Mouse (Mus musculus): Measurements from ENCODE around the gene Cd5l.
"Not testable (repeated sequence)": the region's sequence is repeated elsewhere in the genome, so short reads cannot be mapped to it uniquely, and the experiment has no call there.

The Cd5l gene

DNA sequence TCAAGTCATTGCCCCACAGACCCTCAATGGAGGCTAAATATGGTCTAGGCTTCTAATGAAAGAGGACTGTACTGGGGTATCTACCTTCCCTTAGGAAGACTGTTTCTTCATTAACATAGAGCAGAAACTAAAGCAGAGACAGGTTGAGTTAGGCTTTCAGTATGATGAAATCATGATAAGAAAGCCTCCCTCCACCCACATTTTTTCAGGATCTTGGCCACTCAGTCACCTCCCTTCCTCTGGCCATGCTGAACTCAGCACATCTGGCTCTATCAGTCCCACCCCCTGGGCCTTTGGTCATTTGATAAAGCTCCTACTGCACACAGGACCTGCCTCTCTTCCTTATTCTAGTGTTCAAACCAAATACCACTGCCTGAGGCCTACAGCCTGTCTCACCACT is at the start of gene Cd5l:
Cd5l (plus strand) TSS at position 301 of the 400 bp plus-strand sequence.
- DNase-seq (ENCODE audit: low spot score) = no peak

DNA sequence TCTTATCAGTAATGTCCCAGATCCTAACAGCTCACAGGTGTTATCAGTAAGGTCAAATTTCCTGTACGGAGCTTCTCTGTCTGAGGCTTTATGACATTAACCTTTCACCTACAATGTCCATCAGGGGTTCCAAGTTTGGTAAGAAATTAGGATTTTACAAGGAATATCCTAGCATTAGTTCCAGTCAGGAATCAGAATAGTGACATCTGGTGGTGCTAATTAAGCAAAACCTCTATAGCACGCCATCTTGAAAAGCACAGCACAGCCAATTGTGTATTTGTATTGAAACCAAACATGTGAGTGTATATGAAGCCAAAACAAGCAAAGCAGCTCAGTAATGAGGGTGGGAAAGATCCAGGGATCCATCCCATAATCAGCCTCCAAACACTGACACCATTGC is 47.8 kb upstream of the Cd5l start:
- DNase-seq (ENCODE audit: low spot score) = no peak

- no peak for DNase-seq (ENCODE audit: low spot score)
These were observed 35.1 kb upstream of the Cd5l start for GRCm38 (mm10) chr3:87322557-87322956.

DNA sequence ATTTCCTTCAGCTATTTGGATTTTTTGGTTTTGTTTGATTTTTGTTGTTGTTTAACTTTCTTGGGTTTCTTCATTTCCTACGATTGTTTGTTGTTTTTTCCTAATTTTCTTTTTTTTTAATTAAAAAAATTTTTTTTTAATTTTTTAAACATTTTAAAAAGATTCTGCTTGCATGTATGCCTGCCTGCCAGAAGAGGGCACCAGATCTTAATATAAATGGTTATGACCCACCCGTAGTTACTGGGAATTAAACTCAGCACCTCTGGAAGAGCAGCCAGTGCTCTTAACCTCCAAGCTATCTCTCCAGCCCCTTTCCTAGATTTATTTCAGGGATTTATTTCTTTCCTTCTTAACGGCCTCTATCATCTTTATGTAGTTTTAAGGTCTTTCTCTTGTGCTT is 33.9 kb upstream of the Cd5l start:
- DNase-seq (ENCODE audit: low spot score) = no peak

DNA sequence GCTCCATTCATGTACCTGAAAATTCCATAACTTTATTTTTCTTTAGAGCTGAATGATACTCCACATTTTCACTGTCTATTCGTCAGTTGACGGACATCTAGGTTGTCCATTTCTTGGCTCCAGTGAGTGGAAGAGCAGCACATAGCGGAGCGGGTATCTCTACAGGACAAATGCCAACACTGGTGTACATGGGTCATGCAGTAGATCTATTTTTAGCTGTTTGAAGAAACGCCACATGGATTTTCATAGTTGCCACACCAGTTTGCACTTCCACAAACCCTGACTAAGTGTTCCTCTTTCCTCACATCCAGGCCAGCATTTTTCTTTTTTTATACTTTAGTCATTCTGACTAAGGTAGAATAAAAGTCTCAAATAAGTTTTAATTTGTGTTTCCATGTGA is 19.8 kb upstream of the Cd5l start:
- DNase-seq (ENCODE audit: low spot score) = no peak

DNA sequence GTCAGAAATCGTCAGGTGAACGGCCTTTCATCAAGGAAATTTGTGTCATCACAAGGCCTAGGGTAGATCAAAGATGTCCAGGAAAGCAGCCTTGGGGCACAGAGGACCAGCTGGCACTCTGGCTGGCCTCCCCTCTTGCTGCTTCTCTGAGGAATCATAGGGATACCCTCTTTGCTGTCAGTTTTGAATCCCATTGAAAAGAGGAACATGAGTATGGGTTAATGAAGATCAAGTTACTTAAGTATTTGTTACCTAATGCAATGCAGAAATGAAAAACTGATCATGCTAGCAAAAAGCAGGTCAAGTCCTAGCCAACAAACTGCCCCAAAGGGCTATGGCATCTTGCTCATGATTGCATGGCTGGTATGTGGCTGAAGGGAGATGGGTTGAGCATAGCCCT is 6.7 kb upstream of the Cd5l start:
- DNase-seq (ENCODE audit: low spot score) = not testable (repeated sequence)

- no peak for DNase-seq (ENCODE audit: low spot score)
These were observed 1.5 kb downstream of the Cd5l start for GRCm38 (mm10) chr3:87359215-87359614.

- DNase-seq (ENCODE audit: low spot score) = no peak
These were observed 2.8 kb downstream of the Cd5l start for GRCm38 (mm10) chr3:87360466-87360865.

DNA sequence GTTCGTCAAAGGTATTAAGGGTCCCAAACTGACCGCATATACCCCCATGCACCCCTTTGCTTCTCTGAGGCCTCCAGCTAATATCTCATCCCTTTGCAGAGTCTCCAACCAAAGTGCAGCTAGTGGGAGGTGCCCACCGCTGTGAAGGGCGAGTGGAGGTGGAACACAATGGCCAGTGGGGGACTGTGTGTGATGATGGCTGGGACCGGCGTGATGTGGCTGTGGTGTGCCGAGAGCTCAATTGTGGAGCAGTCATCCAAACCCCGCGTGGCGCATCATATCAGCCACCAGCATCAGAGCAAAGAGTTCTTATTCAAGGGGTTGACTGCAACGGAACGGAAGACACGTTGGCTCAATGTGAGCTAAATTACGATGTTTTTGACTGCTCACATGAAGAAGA is 8.0 kb downstream of the Cd5l start:
- no peak for DNase-seq (ENCODE audit: low spot score)

- DNase-seq (ENCODE audit: low spot score) = no peak
These were observed 9.8 kb downstream of the Cd5l start for GRCm38 (mm10) chr3:87367511-87367910.

DNA sequence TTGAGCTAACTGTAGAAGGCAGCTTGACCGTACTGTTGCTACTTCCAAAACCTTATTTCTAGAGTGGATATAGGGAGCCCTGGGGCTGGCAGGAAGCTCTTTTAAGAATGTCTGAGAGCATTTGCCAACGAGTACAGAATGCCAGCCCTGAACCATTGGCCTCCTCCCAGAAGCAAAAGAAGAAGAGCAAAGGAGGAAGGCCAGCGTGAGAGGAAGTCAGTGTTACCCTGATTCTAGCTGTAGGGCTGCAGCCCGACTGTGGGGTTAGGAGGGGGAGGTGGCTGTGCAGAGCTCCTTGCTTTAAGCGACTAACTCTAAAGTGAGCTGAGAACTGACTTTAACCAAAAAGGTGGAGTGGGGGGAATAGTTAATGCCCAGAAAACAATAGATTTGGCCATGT is 11.5 kb downstream of the Cd5l start:
- DNase-seq (ENCODE audit: low spot score) = no peak

DNA sequence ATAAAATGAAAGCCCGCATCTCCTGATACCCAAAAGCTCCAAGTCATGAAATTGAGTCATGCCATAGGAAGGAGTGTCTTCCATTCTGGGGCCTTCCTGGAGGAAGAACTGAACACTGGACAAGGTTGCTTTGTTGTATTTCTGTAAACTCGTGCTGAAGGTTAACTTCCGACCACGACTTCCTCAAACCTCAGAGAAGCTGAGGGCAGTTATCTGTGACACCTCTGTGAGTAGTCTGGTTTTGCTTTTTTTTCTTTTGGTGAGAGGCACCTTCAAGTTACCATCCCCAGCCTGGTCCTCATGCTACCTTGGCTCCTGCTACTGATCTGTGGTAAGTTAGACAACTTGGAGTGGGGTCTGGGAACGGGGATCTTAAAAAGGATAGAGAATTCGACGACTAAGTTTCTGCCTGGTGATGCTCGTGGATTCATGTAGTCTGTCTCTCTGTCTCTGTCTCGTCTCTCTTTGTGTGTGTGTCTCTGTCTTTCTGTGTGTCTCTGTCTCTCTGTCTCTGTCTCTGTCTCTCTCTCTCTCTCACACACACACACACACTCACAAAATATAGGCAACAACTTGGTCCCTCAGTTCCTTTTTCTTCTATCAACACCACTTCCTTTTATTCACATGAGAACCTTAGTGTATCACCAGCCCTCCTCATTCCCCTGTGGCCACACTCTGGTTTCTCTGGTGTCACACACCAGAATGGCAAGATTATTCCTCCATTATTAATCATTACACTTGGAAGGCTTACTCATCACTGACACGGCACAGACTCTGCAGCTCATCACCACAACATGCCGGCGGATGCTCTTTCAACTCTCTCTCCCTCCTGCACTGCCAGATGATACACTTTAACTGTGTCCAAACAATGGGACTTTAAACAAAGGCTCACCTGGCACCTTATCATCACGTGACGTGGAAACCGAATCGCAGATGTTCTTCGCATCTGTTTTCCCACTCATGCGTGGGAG is 18.8 kb downstream of the Cd5l start, which contains the start of gene Fcrl1:
Fcrl1 (plus strand) TSS at position 193 of the 971 bp plus-strand sequence.
- peak; percentile 13 for DNase-seq (ENCODE audit: low spot score)

DNA sequence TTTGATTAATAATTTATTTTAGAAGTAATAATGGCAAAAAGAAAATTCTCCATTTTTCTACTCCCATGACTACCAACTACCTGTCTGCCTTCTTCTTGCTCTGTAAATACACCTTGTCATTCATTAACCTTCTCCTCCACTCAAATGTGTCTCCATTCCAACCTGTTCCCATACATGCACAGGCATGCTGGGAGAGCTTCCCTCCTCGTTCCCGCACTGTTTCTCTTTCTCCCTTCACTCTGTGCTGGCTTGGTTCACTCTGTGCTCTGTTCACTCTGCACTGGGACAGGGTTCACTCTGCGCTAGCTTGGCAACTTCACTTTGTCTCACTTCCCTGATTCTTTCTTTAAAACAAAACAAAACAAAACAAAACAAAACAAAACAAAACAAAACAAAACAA is 19.5 kb downstream of the Cd5l start:
- DNase-seq (ENCODE audit: low spot score) = no peak

- no peak for DNase-seq (ENCODE audit: low spot score)
These were observed 20.0 kb downstream of the Cd5l start for GRCm38 (mm10) chr3:87377719-87378118.

DNA sequence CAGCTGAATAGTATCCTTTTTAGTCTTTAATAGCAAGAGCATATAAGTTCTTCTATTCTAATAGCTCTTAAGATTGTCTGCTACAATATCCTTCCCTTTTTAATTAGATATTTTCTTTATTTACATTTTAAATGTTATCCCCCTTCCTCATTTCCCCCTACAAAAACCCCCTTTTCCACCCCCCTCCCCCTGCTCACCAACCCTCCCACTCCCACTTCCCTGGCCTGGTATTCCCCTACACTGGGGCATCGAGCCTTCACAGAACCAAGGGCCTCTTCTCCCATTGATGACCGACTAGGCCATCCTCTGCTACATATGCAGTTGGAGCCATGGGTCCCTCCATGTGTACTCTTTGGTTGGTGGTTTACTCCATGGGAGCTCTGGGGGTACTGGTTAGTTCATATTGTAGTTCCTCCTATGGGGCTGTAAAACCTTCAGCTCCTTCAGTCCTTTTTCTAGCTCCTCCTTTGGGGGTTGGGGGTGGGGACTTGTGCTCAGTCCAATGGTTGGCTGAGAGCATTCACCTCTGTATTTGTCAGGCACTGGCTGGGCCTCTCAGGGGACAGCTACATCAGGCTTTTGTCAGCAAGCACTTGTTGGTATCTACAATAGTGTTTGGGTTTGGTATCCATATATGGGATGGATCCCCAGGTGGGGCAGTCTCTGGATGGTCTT is 22.1 kb downstream of the Cd5l start:
- not testable (repeated sequence) for DNase-seq (ENCODE audit: low spot score)

DNA sequence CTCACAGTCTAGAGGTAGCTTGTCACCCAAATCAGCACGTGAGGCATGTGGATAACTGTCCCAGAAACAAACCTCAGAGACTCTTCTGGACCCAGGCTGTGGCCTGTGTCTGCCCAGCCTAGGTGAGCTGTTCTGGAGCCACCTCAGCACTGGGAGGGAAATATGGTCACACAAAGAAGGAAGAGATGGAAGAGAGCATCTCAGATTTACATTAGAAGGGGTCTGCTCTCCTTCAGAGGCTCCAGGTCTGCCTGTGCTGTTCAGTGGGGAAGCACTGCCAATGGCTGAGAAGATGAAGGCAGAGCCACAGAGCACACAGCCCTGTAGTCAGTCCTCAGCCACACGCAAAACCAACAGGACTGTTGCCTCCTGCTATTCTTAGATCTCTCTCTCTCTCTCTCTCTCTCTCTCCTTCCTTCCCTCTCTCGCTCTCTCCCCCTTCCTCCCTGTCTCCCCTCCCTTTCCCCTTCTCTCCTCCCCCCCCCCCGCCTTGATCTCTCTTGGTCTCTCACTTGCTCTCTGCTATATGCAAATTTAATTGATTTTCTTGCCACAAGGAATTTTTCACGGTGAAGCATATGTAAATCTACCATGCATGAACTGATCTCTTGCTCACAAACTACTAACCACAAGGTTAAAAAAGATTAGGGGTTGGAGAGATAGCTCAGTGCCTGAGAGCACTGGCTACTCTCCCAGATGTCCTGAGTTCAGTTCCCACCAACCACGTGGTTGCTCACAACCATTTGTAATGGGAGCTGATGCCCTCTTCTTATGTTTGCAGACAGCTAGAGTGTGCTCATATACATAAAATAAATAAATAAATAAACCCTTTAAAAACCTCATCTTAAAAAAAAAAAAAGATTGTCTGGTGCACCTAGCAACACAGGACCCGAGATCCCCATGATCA is 24.4 kb downstream of the Cd5l start:
- no peak for DNase-seq (ENCODE audit: low spot score)

DNA sequence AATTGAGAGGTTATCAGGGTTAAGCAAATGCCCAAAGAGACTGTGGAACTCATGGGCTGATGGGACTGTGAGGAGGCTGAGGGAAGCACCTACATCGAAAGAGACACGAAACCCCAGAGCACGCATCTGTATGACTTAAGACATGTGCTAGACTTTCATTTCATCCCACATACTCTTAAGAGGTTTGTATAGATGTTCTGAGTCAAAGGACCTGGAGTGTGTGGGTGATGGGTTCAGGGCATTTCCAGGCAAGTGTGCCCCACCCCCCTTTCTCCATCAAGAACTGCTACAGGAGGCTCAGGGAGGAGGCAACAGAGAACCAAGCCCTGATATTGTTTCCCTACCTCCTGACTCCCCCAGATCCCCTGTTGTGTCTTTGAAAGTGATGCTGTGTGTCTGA is 25.6 kb downstream of the Cd5l start:
- DNase-seq (ENCODE audit: low spot score) = no peak

- no peak for DNase-seq (ENCODE audit: low spot score)
These were observed 27.4 kb downstream of the Cd5l start for GRCm38 (mm10) chr3:87385105-87385504.

DNA sequence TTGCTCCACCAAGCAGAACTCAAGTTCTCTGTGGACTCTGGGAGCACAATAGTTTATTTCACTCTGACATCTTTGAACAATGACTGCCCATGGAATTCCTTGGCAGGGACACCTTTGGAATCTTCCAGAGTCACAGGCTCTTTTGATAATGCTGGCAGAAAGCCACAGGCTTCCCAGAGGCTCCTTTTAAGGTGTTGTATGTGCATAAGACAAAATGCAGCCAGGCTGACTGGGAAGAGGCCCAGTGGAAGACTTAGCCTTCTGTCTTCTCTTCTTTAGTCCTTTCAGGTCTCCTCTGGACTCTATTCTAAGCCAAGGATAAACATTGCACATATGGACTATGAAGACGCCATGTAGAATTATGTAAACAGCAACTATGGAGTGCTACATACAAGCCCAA is 33.3 kb downstream of the Cd5l start:
- no peak for DNase-seq (ENCODE audit: low spot score)

DNA sequence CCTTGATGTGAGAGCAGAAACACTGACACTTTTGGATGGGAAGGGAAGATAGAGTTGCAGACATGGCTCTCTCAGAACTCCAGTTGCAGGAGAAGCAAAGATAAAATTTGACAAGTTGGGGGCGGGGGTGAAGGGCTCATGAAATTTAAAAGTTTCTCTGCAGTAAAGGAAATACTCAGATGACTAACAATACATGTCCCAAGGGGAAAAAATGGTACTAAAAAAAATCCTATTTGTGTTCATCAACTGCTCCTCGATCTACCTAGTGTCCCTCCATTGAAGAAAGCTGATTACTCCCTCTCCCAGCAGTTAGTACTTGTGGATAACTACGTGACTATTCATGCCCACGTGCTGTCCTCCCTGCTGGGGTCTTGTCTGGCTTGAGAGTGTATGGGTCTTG is 41.1 kb downstream of the Cd5l start:
- no peak for DNase-seq (ENCODE audit: low spot score)

DNA sequence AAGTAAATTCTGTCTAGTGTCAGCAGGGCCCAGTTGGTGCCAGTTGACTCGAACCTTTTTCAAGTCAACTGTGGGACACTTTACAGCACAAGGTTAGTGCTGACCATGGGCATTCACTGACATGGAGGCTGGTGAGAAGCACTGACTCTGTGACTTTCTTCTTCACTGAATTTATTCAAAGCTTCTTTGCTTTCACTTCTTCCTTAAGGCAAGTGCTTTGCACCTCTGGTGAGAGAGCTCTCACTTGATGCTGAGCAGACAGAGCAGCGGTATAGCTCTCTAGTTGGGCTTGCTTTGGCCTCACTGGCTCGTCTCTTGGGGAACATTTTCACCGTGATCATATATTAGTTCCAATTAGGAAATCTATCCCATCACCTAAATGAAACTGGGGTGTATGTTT is 42.2 kb downstream of the Cd5l start:
- DNase-seq (ENCODE audit: low spot score) = no peak

DNA sequence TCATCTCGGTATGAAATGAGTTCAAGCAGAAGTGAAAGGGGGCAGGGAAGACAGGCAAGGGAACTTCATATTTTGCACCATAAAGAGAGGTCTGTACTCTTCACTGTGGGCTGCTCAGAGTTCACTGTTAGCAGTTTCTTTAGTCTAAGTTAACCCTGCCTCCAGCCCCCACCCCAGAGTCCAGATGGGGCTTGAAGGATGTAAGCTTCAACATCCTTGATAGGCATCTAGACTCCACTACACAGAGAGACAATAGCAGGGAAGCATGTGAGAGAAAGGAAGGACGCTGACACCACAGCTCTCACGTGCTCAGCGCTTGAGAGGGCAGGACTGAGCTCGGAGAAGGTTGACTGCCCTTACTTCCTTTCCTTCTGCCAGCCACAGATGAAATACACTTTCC is 43.6 kb downstream of the Cd5l start:
- peak; percentile 15 for DNase-seq (ENCODE audit: low spot score)
